Mouse (Mus musculus) hematopoietic multipotent progenitor cell, adult 10-12 weeks (in vitro differentiated cells): ENCODE measurements around the gene Zfp92. TPM values are rescaled to one million over a fixed set of nuclear protein-coding genes. Genes with fewer than 3 reads are reported as not detected.

Source experiments
- polyA plus RNA-seq: library from polyadenylated mRNA; stranded (reverse); fragments of >175 nt; gene quantifications from 2 replicates; pipeline ENCODE4 v1.2.3, GENCODE M21; 2012; ENCODE audit warnings: low replicate concordance

Zfp92 gene
- polyA plus RNA-seq: 0.02 TPM in 1 of 2 replicates, not detected in the other

GRCm38 (mm10) chrX:73410880-73411517, at the start of gene Zfp92:
Zfp92 (plus strand) TSS chrX:73411096.

GRCm38 (mm10) chrX:73398636-73399035, 12.3 kb upstream of the Zfp92 start, which contains the start of gene Gm18336:
Gm18336 (minus strand) TSS chrX:73398736.

GRCm38 (mm10) chrX:73435252-73435651, 24.4 kb downstream of the Zfp92 start, which contains the start of gene Trex2:
Trex2 (minus strand) TSS chrX:73435344.

GRCm38 (mm10) chrX:73458877-73459392, 48.0 kb downstream of the Zfp92 start, which contains the start of gene Haus7:
Haus7 (minus strand) TSS chrX:73459044.

Other genes starting within 250 kb of the Zfp92 start
- not detected in 2 replicates for gene Spin2d, start 234.1 kb upstream of the Zfp92 start, polyA plus RNA-seq
- gene Xlr3b, start 218.9 kb upstream of the Zfp92 start, polyA plus RNA-seq: not detected in 2 replicates
- 2.9 and 7.0 TPM in 2 replicates for gene Xlr4b, start 196.8 kb upstream of the Zfp92 start, polyA plus RNA-seq
- gene F8a, start 182.8 kb upstream of the Zfp92 start, polyA plus RNA-seq: 20.1 and 52.4 TPM in 2 replicates
- gene Xlr4c, start 168.0 kb upstream of the Zfp92 start, polyA plus RNA-seq: 0.91 and 2.7 TPM in 2 replicates
- not detected in 2 replicates for gene Xlr3c, start 145.7 kb upstream of the Zfp92 start, polyA plus RNA-seq
- not detected in 2 replicates for gene Xlr5a, start 118.1 kb upstream of the Zfp92 start, polyA plus RNA-seq
- gene Xlr5c, start 118.1 kb upstream of the Zfp92 start, polyA plus RNA-seq: not detected in 2 replicates
- not detected in 2 replicates for gene Gm45015, start 74.3 kb upstream of the Zfp92 start, polyA plus RNA-seq
- gene Zfp275, start 68.5 kb upstream of the Zfp92 start, polyA plus RNA-seq: 5.2 and 6.1 TPM in 2 replicates
- not detected in 2 replicates for gene Gm18336, start 12.4 kb upstream of the Zfp92 start, polyA plus RNA-seq
- not detected in 2 replicates for gene Trex2, start 24.2 kb downstream of the Zfp92 start, polyA plus RNA-seq
- 1.4 and 2.4 TPM in 2 replicates for gene Haus7, start 47.9 kb downstream of the Zfp92 start, polyA plus RNA-seq
- 0.34 and 5.0 TPM in 2 replicates for gene Bgn, start 72.5 kb downstream of the Zfp92 start, polyA plus RNA-seq
- not detected in 2 replicates for gene Atp2b3, start 92.0 kb downstream of the Zfp92 start, polyA plus RNA-seq
- gene Dusp9, start 228.3 kb downstream of the Zfp92 start, polyA plus RNA-seq: 1.3 and 3.3 TPM in 2 replicates
- 1.2 and 2.0 TPM in 2 replicates for gene Pnck, start 249.0 kb downstream of the Zfp92 start, polyA plus RNA-seq